Mouse (Mus musculus) lung, postnatal 0 days (tissue): ENCODE results near the gene Card19. TPM values are rescaled to one million over a fixed set of nuclear protein-coding genes. Genes with fewer than 3 reads are reported as not detected.
A peak's percentile ranks its signal among the peaks of the same experiment; 100 is the strongest.

Experiments
- ATAC-seq: fragments of 200-750 bp; cut with Nextera tagmentation; 2 replicates; pipeline ENCODE4 v1.8.0; 2017; ENCODE audit warnings: moderate library complexity
- DNase-seq: peaks from one replicate; pipeline ENCODE4 v3.0.0-alpha.2; 2016; ENCODE audit warnings: low spot score
- H3K27ac ChIP-seq: fragments of 300-500 bp; sonication (generic); 2 replicates; pipeline ENCODE4 v1.5.1; 2014; ENCODE audit warnings: antibody characterized with exemption, mild to moderate bottlenecking, low read length, mixed read lengths
- H3K27me3 ChIP-seq: fragments of 300-500 bp; sonication (generic); replicated peaks from 2 replicates; pipeline ENCODE4 v1.6.1; 2014; ENCODE audit warnings: low read length, mixed read lengths; ENCODE audit not compliant: insufficient read depth
- H3K36me3 ChIP-seq: fragments of 300-500 bp; sonication (generic); 2 replicates; pipeline ENCODE4 v1.6.1; 2014; ENCODE audit warnings: low read length, mixed read lengths; ENCODE audit not compliant: insufficient read depth
- H3K4me1 ChIP-seq: fragments of 300-500 bp; sonication (generic); 2 replicates; pipeline ENCODE4 v1.6.1; 2014; ENCODE audit warnings: antibody characterized with exemption, low read depth, low read length, mixed read lengths; ENCODE audit not compliant: insufficient read depth
- H3K4me2 ChIP-seq: fragments of 300-500 bp; sonication (generic); replicated peaks from 2 replicates; pipeline ENCODE4 v1.6.1; 2014; ENCODE audit warnings: low read depth, mild to moderate bottlenecking, low read length, moderate library complexity, mixed read lengths
- H3K4me3 ChIP-seq: fragments of 300-500 bp; sonication (generic); 2 replicates; pipeline ENCODE4 v1.5.1; 2014; ENCODE audit warnings: low read depth, low read length
- H3K9ac ChIP-seq: fragments of 300-500 bp; sonication (generic); replicated peaks from 2 replicates; pipeline ENCODE4 v1.6.1; 2014; ENCODE audit warnings: low read depth, mild to moderate bottlenecking
- H3K9me3 ChIP-seq: fragments of 300-500 bp; sonication (generic); 2 replicates; pipeline ENCODE4 v1.6.1; 2016; ENCODE audit warnings: low read length, mixed read lengths
- CTCF ChIP-seq: IDR thresholded peaks from 2 replicates; pipeline ENCODE4 v1.5.1; 2016; ENCODE audit warnings: antibody characterized with exemption, mild to moderate bottlenecking
- EP300 ChIP-seq: IDR thresholded peaks from 2 replicates; pipeline ENCODE4 v1.6.1; 2016; ENCODE audit warnings: antibody characterized with exemption, mild to moderate bottlenecking, control low read depth
- WGBS: fragments of 180-500 bp; shearing (Covaris S2); extraction: QIAGEN DNeasy Blood & Tissue Kit; methylation state at CpG from one replicate; pipeline ENCODE4 v1.1.7; 2014; 5-methylcytosine and 5-hydroxymethylcytosine counted together
- polyA plus RNA-seq: library from polyadenylated mRNA; unstranded; fragments of >200 nt; fragmentation: Nextera tagmentation; extraction: Ambion mirVana; gene quantifications from 2 replicates; pipeline ENCODE4 v1.2.1, GENCODE M21; 2015

The Card19 gene
- polyA plus RNA-seq, 1 experiment from 2014 or later: 112 TPM

DNA sequence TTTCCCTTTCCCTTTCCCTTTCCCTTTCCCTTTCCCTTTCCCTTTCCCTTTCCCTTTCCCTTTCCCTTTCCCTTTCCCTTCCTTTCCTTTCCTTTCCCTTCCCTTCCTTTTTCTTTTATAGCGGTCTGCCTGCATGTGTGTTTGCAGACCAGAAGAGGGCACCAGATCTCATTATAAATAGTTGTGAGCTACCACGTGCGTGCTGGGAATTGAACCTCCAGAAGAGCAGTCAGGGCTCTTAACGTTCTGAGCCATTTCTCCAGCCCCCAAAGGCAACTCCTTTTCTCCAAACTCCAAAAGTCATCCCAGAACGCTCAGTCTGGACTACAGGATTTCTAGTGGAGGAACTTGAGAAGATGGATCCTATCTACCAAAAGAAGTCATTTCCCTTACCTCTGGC is 5.1 kb upstream of the Card19 start:
- H3K27ac ChIP-seq: no peak overlapping the region
- no peaks in the 10 kb centered on the region for H3K27me3 ChIP-seq
- no peak overlapping the region for H3K4me2 ChIP-seq
- H3K4me3 ChIP-seq: no peak overlapping the region
- H3K9ac ChIP-seq: no peak overlapping the region
- DNase-seq (no peak), ATAC-seq (no peak)
- WGBS: 22% methylated on average over 5 of the region's 5 CpGs
- TF ChIP-seq CTCF (peak; percentile 33), EP300 (no peak)
- 0 out of 2 replicates have a peak, but pooled peaks cover 2% of the 10 kb centered on the region for H3K9me3 ChIP-seq
- H3K4me1 ChIP-seq: no peaks in the 10 kb centered on the region
- no peaks in the 10 kb centered on the region for H3K36me3 ChIP-seq

GRCm38 (mm10) chr13:49219367-49219766 is 3.5 kb upstream of the Card19 start:
- 0 out of 2 replicates have a peak, but pooled peaks cover 2% of the 10 kb centered on the region for H3K9me3 ChIP-seq
- H3K27me3 ChIP-seq: no peaks in the 10 kb centered on the region
- WGBS: 71% methylated on average over 4 of the region's 4 CpGs
- no peak for TF ChIP-seq CTCF
- H3K27ac ChIP-seq: no peak overlapping the region
- H3K36me3 ChIP-seq: no peaks in the 10 kb centered on the region
- H3K4me1 ChIP-seq: peaks cover 4% of the 10 kb centered on the region; the same call in 1 of the 2 replicates
- DNase-seq: no peak
- H3K4me3 ChIP-seq: no peak overlapping the region
- no peak for ATAC-seq
- H3K9ac ChIP-seq: no peak overlapping the region
- no peak overlapping the region for H3K4me2 ChIP-seq

DNA sequence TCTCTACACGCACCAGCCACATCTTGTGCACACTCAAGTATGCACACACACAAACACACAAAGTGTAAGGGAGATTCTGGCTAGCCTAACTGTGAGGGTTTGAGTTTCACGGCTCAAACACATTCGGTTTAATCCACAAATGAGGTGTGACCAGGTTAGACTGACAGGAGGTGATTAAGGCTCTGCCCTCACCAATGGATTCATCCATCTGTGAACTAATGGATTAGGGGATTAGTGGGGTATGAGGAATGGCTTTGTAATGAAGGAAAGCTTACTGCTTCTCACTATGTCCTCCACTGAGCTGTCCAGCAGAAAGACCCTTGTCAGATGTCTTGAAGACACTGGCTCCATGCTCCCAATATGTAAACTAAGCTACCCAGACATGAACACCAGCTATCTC is 2.8 kb upstream of the Card19 start:
- Histone ChIP-seq H3K27ac (no peak overlapping the region), H3K4me3 (no peak overlapping the region), H3K36me3 (no peaks in the 10 kb centered on the region), H3K4me2 (no peak overlapping the region), H3K9ac (no peak overlapping the region), H3K9me3 (0 out of 2 replicates have a peak, but pooled peaks cover 2% of the 10 kb centered on the region), H3K4me1 (peaks cover 9% of the 10 kb centered on the region; the same call in 1 of the 2 replicates), H3K27me3 (no peaks in the 10 kb centered on the region)
- TF ChIP-seq CTCF: no peak
- no peak for TF ChIP-seq EP300
- DNase-seq (no peak), ATAC-seq (no peak)
- WGBS: 48% methylated on average over 3 of the region's 3 CpGs

DNA sequence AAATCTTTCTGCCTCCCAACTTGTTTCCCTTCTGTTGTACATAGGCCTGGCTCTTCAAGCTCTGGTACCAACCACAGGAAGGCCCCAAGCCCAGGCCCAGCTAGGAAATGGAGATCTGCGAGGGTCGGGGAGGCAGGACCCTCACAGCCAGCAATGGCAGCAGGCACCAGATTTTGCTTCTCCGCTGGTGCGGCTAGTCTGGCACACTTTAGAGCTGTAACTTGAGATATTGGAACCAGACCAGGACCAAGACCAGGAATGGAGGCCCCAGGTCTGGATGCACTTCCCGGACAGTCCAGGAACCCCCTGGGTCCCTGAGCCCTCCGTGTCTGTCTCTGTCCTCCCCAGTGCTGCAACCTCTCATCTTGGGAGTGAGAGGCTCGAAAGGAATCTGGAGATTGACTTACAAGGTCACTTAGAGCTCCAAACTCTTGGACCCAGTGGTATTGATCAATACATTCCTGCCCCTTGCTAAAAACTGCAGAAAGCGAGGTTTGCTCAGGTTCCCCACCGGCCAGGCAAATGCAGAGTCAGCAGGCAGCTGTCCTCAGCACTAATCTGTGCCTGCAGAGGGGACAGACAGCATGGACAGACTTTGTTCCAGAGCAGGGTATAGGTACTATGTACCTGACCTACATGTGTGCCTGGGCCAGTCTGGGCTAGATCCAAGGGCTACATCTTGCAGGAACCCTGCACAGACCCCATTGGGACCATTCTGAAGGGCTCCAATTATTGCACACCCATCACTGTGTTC is 1.1 kb upstream of the Card19 start:
- Histone ChIP-seq H3K9me3 (0 out of 2 replicates have a peak, but pooled peaks cover 2% of the 10 kb centered on the region), H3K4me3 (no peak overlapping the region), H3K36me3 (no peaks in the 10 kb centered on the region), H3K27ac (0 out of 2 replicates have a peak overlapping the region, but pooled peaks have one; percentile 89), H3K4me1 (peaks cover 15% of the 10 kb centered on the region; the same call in 1 of the 2 replicates), H3K27me3 (no peaks in the 10 kb centered on the region), H3K9ac (no peak overlapping the region), H3K4me2 (peak overlapping the region; percentile 83; the same call in 1 of the 2 replicates)
- TF ChIP-seq CTCF: no peak
- no peak for TF ChIP-seq EP300
- ATAC-seq: no peak
- DNase-seq: peak; percentile 27
- 76% methylated on average over 9 of the region's 9 CpGs for WGBS

- 0 out of 2 replicates have a peak, but pooled peaks cover 2% of the 10 kb centered on the region for H3K9me3 ChIP-seq
- peak overlapping the region; percentile 86 for H3K4me3 ChIP-seq
- 5% methylated on average over 17 of the region's 17 CpGs for WGBS
- ATAC-seq (peak; percentile 55), DNase-seq (no peak)
- H3K4me2 ChIP-seq: peak overlapping the region; percentile 83
- peaks cover 15% of the 10 kb centered on the region; the same call in 1 of the 2 replicates for H3K4me1 ChIP-seq
- no peaks in the 10 kb centered on the region for H3K36me3 ChIP-seq
- TF ChIP-seq CTCF: no peak
- TF ChIP-seq EP300: no peak
- H3K27me3 ChIP-seq: no peaks in the 10 kb centered on the region
- H3K9ac ChIP-seq: peak overlapping the region; percentile 83; the same call in 1 of the 2 replicates
- H3K27ac ChIP-seq: peak overlapping the region; percentile 89
These were observed 349 bp upstream of the Card19 start for GRCm38 (mm10) chr13:49216220-49216552.

DNA sequence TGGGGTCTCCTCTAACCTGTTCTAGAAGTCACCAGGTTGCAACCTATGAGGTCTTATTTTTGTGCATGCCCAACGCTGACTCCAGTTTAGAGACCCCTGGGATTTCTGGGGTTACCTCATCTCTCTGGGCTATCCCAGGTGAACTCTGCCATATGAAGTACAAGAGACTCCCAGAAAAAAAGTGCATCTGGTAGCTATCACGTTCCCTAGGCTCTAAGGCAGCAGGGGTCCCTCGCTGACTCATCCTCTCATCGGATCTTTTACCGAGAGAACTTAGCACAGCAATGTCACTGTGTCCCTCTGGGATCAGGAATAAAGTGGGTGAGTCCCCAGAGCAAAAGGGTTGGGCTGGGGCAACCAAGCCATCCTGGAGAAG is 721 bp downstream of the Card19 start:
- no peak for DNase-seq
- Histone ChIP-seq H3K36me3 (no peaks in the 10 kb centered on the region), H3K4me1 (peaks cover 15% of the 10 kb centered on the region; the same call in 1 of the 2 replicates), H3K9ac (peak overlapping the region; percentile 83), H3K27me3 (no peaks in the 10 kb centered on the region), H3K27ac (peak overlapping the region; percentile 89), H3K4me3 (peak overlapping the region; percentile 86), H3K4me2 (peak overlapping the region; percentile 83), H3K9me3 (no peaks in the 10 kb centered on the region)
- TF ChIP-seq CTCF (no peak), EP300 (no peak)
- WGBS: 8% methylated on average over 5 of the region's 5 CpGs
- no peak for ATAC-seq
